Mouse (Mus musculus): ENCODE results near the gene Socs4. TPM values are rescaled to one million over a fixed set of nuclear protein-coding genes. Genes with fewer than 3 reads are reported as not detected.

The Socs4 gene
- polyA plus RNA-seq, 1 experiment from 2014 or later = 2.8 TPM

DNA sequence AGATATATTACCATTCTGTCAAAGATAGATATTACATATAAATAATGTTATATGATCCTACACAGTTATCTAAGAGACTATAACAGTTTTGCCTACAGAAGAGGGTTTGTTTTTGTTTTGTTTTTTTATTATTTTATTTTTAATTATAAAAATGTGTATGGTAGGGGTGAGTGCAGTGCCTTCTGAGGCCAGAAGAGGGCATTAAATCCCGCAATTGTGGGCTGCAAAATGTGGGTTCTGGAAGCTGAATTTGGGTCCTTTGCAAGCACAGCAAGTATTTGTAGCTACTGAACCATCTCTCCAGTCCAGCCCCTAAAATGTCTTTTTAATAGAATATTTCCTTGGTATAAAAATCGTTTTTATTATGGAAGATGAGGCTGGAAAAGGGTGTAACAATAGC lies 2.3 kb downstream of the Socs4 start:
- H3K27me3 ChIP-seq (ENCODE audit: control insufficient read depth, insufficient read depth, low read length) = no peaks in the 10 kb centered on the region
- no peak overlapping the region for H3K4me3 ChIP-seq (replicated peaks; ENCODE audit: low read length)
- H3K9me3 ChIP-seq (replicated peaks; ENCODE audit: control insufficient read depth, low read length) = no peaks in the 10 kb centered on the region
- no peak overlapping the region for H3K27ac ChIP-seq (ENCODE audit: low read length)
- ATAC-seq (ENCODE audit: insufficient read depth, low FRiP score) = no peak
- H3K4me1 ChIP-seq (ENCODE audit: control insufficient read depth, insufficient read depth, low read length) = peaks cover 10% of the 10 kb centered on the region
- no peak overlapping the region for H3K9ac ChIP-seq (ENCODE audit: low read length)
- no peaks in the 10 kb centered on the region for H3K36me3 ChIP-seq (ENCODE audit: control insufficient read depth, insufficient read depth, low read length)
- WGBS = 77% methylated on average over 2 of the region's 2 CpGs
- H3K4me2 ChIP-seq (ENCODE audit: low read depth, low read length) = no peak overlapping the region

- Histone ChIP-seq H3K27me3 (ENCODE audit: control insufficient read depth, insufficient read depth, low read length) (no peaks in the 10 kb centered on the region), H3K4me1 (ENCODE audit: control insufficient read depth, insufficient read depth, low read length) (peaks cover 5% of the 10 kb centered on the region; the same call in 1 of the 2 replicates), H3K9ac (ENCODE audit: low read length) (no peak overlapping the region), H3K4me2 (ENCODE audit: low read depth, low read length) (no peak overlapping the region), H3K27ac (ENCODE audit: low read length) (no peak overlapping the region), H3K36me3 (ENCODE audit: control insufficient read depth, insufficient read depth, low read length) (no peaks in the 10 kb centered on the region), H3K4me3 (replicated peaks; ENCODE audit: low read length) (no peak overlapping the region), H3K9me3 (replicated peaks; ENCODE audit: control insufficient read depth, low read length) (no peaks in the 10 kb centered on the region)
- ATAC-seq (ENCODE audit: insufficient read depth, low FRiP score) = no peak
- WGBS = 90% methylated on average over 4 of the region's 4 CpGs
Observed at GRCm38 (mm10) chr14:47281535-47281934, 4.8 kb downstream of the Socs4 start.

GRCm38 (mm10) chr14:47283568-47283967 lies 6.8 kb downstream of the Socs4 start:
- Histone ChIP-seq H3K27me3 (ENCODE audit: control insufficient read depth, insufficient read depth, low read length) (no peaks in the 10 kb centered on the region), H3K4me1 (ENCODE audit: control insufficient read depth, insufficient read depth, low read length) (0 out of 2 replicates have a peak, but pooled peaks cover 2% of the 10 kb centered on the region), H3K27ac (ENCODE audit: low read length) (no peak overlapping the region), H3K9ac (ENCODE audit: low read length) (no peak overlapping the region), H3K9me3 (replicated peaks; ENCODE audit: control insufficient read depth, low read length) (no peaks in the 10 kb centered on the region), H3K4me2 (ENCODE audit: low read depth, low read length) (no peak overlapping the region), H3K4me3 (replicated peaks; ENCODE audit: low read length) (no peak overlapping the region), H3K36me3 (ENCODE audit: control insufficient read depth, insufficient read depth, low read length) (no peaks in the 10 kb centered on the region)
- 48% methylated on average over 7 of the region's 7 CpGs for WGBS
- ATAC-seq (ENCODE audit: insufficient read depth, low FRiP score) = no peak

- Histone ChIP-seq H3K36me3 (ENCODE audit: control insufficient read depth, insufficient read depth, low read length) (no peaks in the 10 kb centered on the region), H3K4me1 (ENCODE audit: control insufficient read depth, insufficient read depth, low read length) (0 out of 2 replicates have a peak, but pooled peaks cover 2% of the 10 kb centered on the region), H3K4me3 (replicated peaks; ENCODE audit: low read length) (no peak overlapping the region), H3K27me3 (ENCODE audit: control insufficient read depth, insufficient read depth, low read length) (no peaks in the 10 kb centered on the region), H3K27ac (ENCODE audit: low read length) (no peak overlapping the region), H3K9ac (ENCODE audit: low read length) (no peak overlapping the region), H3K9me3 (replicated peaks; ENCODE audit: control insufficient read depth, low read length) (no peaks in the 10 kb centered on the region), H3K4me2 (ENCODE audit: low read depth, low read length) (no peak overlapping the region)
- no peak for ATAC-seq (ENCODE audit: insufficient read depth, low FRiP score)
- WGBS = 94% methylated on average over 2 of the region's 2 CpGs
Observed at GRCm38 (mm10) chr14:47285271-47285670, 8.5 kb downstream of the Socs4 start.

- no peaks in the 10 kb centered on the region for H3K27me3 ChIP-seq (ENCODE audit: control insufficient read depth, insufficient read depth, low read length)
- H3K4me2 ChIP-seq (ENCODE audit: low read depth, low read length) = no peak overlapping the region
- ATAC-seq (ENCODE audit: insufficient read depth, low FRiP score) = no peak
- no peaks in the 10 kb centered on the region for H3K9me3 ChIP-seq (replicated peaks; ENCODE audit: control insufficient read depth, low read length)
- no peaks in the 10 kb centered on the region; the same call in 1 of the 2 replicates for H3K36me3 ChIP-seq (ENCODE audit: control insufficient read depth, insufficient read depth, low read length)
- no peak overlapping the region for H3K9ac ChIP-seq (ENCODE audit: low read length)
- no peak overlapping the region for H3K27ac ChIP-seq (ENCODE audit: low read length)
- H3K4me3 ChIP-seq (replicated peaks; ENCODE audit: low read length) = no peak overlapping the region
- 88% methylated on average over 1 of the region's 1 CpGs for WGBS
- 0 out of 2 replicates have a peak, but pooled peaks cover 2% of the 10 kb centered on the region for H3K4me1 ChIP-seq (ENCODE audit: control insufficient read depth, insufficient read depth, low read length)
Observed at GRCm38 (mm10) chr14:47286215-47286614, 9.5 kb downstream of the Socs4 start.

DNA sequence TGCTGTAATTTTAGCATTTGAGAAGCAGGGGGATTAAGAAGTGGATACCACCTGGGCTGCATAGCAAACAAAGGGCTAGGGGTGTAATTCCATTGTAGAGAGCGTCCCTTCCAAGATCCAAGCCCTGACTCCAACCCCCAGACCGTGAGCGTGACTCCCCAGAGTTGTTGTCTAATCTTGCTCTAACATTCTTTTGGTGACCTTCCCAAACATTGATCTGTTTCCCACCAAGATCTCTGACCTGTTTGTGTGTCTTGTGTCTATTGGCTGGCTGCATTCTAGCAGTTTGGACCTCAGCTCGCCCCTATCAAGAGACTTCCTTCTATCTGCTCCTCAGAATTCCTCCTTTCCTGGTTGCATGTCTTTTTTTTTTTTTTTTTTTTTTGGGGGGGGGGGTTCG lies 10.3 kb downstream of the Socs4 start:
- WGBS = 82% methylated on average over 5 of the region's 5 CpGs
- Histone ChIP-seq H3K9me3 (replicated peaks; ENCODE audit: control insufficient read depth, low read length) (no peaks in the 10 kb centered on the region), H3K27me3 (ENCODE audit: control insufficient read depth, insufficient read depth, low read length) (no peaks in the 10 kb centered on the region), H3K9ac (ENCODE audit: low read length) (no peak overlapping the region), H3K4me3 (replicated peaks; ENCODE audit: low read length) (no peak overlapping the region), H3K4me2 (ENCODE audit: low read depth, low read length) (no peak overlapping the region), H3K4me1 (ENCODE audit: control insufficient read depth, insufficient read depth, low read length) (0 out of 2 replicates have a peak, but pooled peaks cover 2% of the 10 kb centered on the region), H3K36me3 (ENCODE audit: control insufficient read depth, insufficient read depth, low read length) (no peaks in the 10 kb centered on the region; the same call in 1 of the 2 replicates), H3K27ac (ENCODE audit: low read length) (no peak overlapping the region)
- no peak for ATAC-seq (ENCODE audit: insufficient read depth, low FRiP score)

- WGBS = 82% methylated on average over 1 of the region's 1 CpGs
- no peaks in the 10 kb centered on the region for H3K4me1 ChIP-seq (ENCODE audit: control insufficient read depth, insufficient read depth, low read length)
- no peaks in the 10 kb centered on the region; the same call in 1 of the 2 replicates for H3K36me3 ChIP-seq (ENCODE audit: control insufficient read depth, insufficient read depth, low read length)
- ATAC-seq (ENCODE audit: insufficient read depth, low FRiP score) = no peak
- H3K9me3 ChIP-seq (replicated peaks; ENCODE audit: control insufficient read depth, low read length) = no peaks in the 10 kb centered on the region
- H3K27ac ChIP-seq (ENCODE audit: low read length) = no peak overlapping the region
- no peak overlapping the region for H3K4me2 ChIP-seq (ENCODE audit: low read depth, low read length)
- H3K4me3 ChIP-seq (replicated peaks; ENCODE audit: low read length) = no peak overlapping the region
- H3K9ac ChIP-seq (ENCODE audit: low read length) = no peak overlapping the region
- no peaks in the 10 kb centered on the region for H3K27me3 ChIP-seq (ENCODE audit: control insufficient read depth, insufficient read depth, low read length)
Observed at GRCm38 (mm10) chr14:47291772-47292171, 15.0 kb downstream of the Socs4 start.

DNA sequence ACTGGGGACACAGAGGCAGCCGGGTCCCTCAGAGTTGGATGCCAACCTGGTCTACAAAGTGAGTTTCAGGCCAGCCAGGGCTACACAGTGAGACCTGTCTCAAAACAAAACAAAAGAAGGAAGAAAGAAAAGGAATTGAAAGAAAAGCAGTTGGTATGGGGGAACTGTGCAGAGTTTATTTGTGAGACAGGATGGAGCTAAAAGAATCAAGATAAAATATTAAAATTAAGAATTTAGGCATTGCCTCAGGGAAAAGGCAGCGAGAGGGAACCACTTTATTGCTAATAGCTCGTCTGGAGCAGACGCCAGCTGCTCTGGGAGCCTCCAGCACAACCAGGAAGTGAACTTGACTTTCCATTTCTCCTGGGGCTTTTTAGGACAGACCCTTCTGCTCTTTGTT lies 17.4 kb downstream of the Socs4 start:
- H3K27me3 ChIP-seq (ENCODE audit: control insufficient read depth, insufficient read depth, low read length) = no peaks in the 10 kb centered on the region
- no peak overlapping the region for H3K4me3 ChIP-seq (replicated peaks; ENCODE audit: low read length)
- H3K36me3 ChIP-seq (ENCODE audit: control insufficient read depth, insufficient read depth, low read length) = no peaks in the 10 kb centered on the region; the same call in 1 of the 2 replicates
- ATAC-seq (ENCODE audit: insufficient read depth, low FRiP score) = no peak
- 40% methylated on average over 4 of the region's 4 CpGs for WGBS
- no peak overlapping the region for H3K27ac ChIP-seq (ENCODE audit: low read length)
- no peaks in the 10 kb centered on the region; the same call in none of the 2 replicates for H3K4me1 ChIP-seq (ENCODE audit: control insufficient read depth, insufficient read depth, low read length)
- no peak overlapping the region for H3K9ac ChIP-seq (ENCODE audit: low read length)
- no peaks in the 10 kb centered on the region for H3K9me3 ChIP-seq (replicated peaks; ENCODE audit: control insufficient read depth, low read length)
- H3K4me2 ChIP-seq (ENCODE audit: low read depth, low read length) = no peak overlapping the region

DNA sequence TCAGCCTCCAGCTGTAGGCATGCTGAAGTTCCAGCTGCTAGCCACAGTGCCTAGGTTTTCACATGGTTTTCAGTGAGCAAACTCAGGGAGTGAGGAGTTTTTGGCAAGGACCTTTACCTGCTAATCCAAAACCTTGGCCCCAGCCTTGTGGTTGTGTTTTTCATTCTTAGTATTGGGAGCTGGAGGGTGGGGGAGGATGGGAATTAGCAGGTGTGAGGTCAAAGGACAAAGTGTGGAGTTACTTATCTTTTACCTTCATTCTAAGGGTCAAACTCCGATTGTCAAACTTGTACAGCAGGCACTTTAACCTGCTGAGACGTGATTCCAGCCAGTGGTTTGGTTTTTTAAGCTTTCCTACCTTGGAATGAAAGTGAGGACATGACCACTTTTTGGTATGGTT lies 19.5 kb downstream of the Socs4 start:
- 49% methylated on average over 2 of the region's 2 CpGs for WGBS
- H3K4me2 ChIP-seq (ENCODE audit: low read depth, low read length) = no peak overlapping the region

More for the DNA sequence above, 19.5 kb downstream of the Socs4 start:
- H3K9me3 ChIP-seq (replicated peaks; ENCODE audit: control insufficient read depth, low read length) = no peaks in the 10 kb centered on the region
- peaks cover 8% of the 10 kb centered on the region for H3K4me1 ChIP-seq (ENCODE audit: control insufficient read depth, insufficient read depth, low read length)
- no peak for ATAC-seq (ENCODE audit: insufficient read depth, low FRiP score)
- H3K36me3 ChIP-seq (ENCODE audit: control insufficient read depth, insufficient read depth, low read length) = no peaks in the 10 kb centered on the region
- H3K27ac ChIP-seq (ENCODE audit: low read length) = peak overlapping the region; percentile 8; the same call in 1 of the 2 replicates
- no peak overlapping the region for H3K4me3 ChIP-seq (replicated peaks; ENCODE audit: low read length)
- H3K27me3 ChIP-seq (ENCODE audit: control insufficient read depth, insufficient read depth, low read length) = no peaks in the 10 kb centered on the region
- no peak overlapping the region for H3K9ac ChIP-seq (ENCODE audit: low read length)

All from stomach, embryonic 16.5 days (tissue).